Mouse (Mus musculus): ENCODE measurements around the gene Zfp706. TPM values are rescaled to one million over a fixed set of nuclear protein-coding genes. Genes with fewer than 3 reads are reported as not detected.

Gene Zfp706
- polyA plus RNA-seq, 1 experiment from 2014 or later: 353 TPM

DNA sequence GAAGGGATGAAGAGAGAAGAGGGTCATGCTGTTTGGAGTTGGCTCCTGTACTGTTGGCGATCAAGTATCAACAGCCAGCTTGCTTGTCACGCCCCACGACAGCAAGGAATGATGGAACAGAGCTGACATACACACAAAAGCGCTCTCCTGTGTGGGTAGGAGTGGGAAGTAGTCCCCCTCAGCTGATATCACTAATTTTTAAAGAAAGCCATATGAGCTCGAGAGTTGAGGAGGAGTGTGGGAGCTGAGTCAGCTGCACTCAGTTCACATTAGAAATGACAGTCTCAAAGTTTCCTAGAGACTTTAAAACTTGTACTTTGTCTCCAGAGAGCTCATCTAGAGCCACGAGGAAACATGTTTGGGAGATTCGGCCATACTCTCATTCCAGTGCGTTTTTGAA lies 29.8 kb downstream of the Zfp706 start:
- WGBS: 86% methylated on average over 8 of the region's 8 CpGs
- H3K4me1 ChIP-seq (ENCODE audit: control insufficient read depth, insufficient read depth, low read length): peaks cover 11% of the 10 kb centered on the region
- H3K27ac ChIP-seq (ENCODE audit: low read depth, low read length): no peak overlapping the region
- H3K4me2 ChIP-seq (ENCODE audit: low read length): no peak overlapping the region
- H3K4me3 ChIP-seq (ENCODE audit: low read depth, low read length): no peak overlapping the region
- DNase-seq (ENCODE audit: low spot score) (no peak), ATAC-seq (no peak)
- H3K9ac ChIP-seq (ENCODE audit: low read length): no peak overlapping the region
- no peaks in the 10 kb centered on the region for H3K9me3 ChIP-seq (replicated peaks; ENCODE audit: control insufficient read depth, low read length)
- H3K36me3 ChIP-seq (ENCODE audit: control insufficient read depth, insufficient read depth, low read length): no peaks in the 10 kb centered on the region
- no peaks in the 10 kb centered on the region for H3K27me3 ChIP-seq (replicated peaks; ENCODE audit: control insufficient read depth, insufficient read depth, low read length)

DNA sequence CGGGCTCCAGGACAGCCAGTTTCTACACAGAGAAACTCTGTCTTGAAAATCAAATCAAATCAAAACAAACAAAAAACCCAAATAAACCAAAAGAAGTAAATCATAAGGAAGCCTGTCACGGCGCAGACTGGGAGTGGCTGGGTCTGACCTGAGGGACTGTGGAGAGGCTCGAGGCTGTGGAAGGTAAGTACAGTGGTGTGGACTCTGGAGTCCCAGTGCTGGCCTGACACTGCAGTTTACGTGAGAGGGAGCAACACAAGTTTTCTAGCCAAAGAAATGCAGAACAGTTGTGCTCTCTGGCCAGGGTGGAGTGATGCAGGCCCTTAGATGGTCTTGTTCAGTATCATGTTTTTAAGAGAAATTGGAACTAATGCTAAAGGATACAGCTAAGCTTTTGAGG lies 31.9 kb downstream of the Zfp706 start:
- Histone ChIP-seq H3K9ac (ENCODE audit: low read length) (no peak overlapping the region), H3K27ac (ENCODE audit: low read depth, low read length) (no peak overlapping the region), H3K36me3 (ENCODE audit: control insufficient read depth, insufficient read depth, low read length) (no peaks in the 10 kb centered on the region), H3K9me3 (replicated peaks; ENCODE audit: control insufficient read depth, low read length) (no peaks in the 10 kb centered on the region), H3K4me2 (ENCODE audit: low read length) (no peak overlapping the region), H3K27me3 (replicated peaks; ENCODE audit: control insufficient read depth, insufficient read depth, low read length) (no peaks in the 10 kb centered on the region), H3K4me1 (ENCODE audit: control insufficient read depth, insufficient read depth, low read length) (peaks cover 11% of the 10 kb centered on the region), H3K4me3 (ENCODE audit: low read depth, low read length) (no peak overlapping the region)
- no peak for ATAC-seq
- WGBS: 85% methylated on average over 5 of the region's 5 CpGs
- DNase-seq (ENCODE audit: low spot score): no peak

GRCm38 (mm10) chr15:36975256-36975620 lies 32.3 kb downstream of the Zfp706 start:
- Histone ChIP-seq H3K27me3 (replicated peaks; ENCODE audit: control insufficient read depth, insufficient read depth, low read length) (no peaks in the 10 kb centered on the region), H3K4me1 (ENCODE audit: control insufficient read depth, insufficient read depth, low read length) (peaks cover 9% of the 10 kb centered on the region), H3K27ac (ENCODE audit: low read depth, low read length) (no peak overlapping the region), H3K36me3 (ENCODE audit: control insufficient read depth, insufficient read depth, low read length) (no peaks in the 10 kb centered on the region), H3K4me2 (ENCODE audit: low read length) (no peak overlapping the region), H3K4me3 (ENCODE audit: low read depth, low read length) (no peak overlapping the region), H3K9me3 (replicated peaks; ENCODE audit: control insufficient read depth, low read length) (no peaks in the 10 kb centered on the region), H3K9ac (ENCODE audit: low read length) (no peak overlapping the region)
- WGBS: 84% methylated on average over 2 of the region's 2 CpGs
- ATAC-seq (no peak), DNase-seq (ENCODE audit: low spot score) (no peak)

DNA sequence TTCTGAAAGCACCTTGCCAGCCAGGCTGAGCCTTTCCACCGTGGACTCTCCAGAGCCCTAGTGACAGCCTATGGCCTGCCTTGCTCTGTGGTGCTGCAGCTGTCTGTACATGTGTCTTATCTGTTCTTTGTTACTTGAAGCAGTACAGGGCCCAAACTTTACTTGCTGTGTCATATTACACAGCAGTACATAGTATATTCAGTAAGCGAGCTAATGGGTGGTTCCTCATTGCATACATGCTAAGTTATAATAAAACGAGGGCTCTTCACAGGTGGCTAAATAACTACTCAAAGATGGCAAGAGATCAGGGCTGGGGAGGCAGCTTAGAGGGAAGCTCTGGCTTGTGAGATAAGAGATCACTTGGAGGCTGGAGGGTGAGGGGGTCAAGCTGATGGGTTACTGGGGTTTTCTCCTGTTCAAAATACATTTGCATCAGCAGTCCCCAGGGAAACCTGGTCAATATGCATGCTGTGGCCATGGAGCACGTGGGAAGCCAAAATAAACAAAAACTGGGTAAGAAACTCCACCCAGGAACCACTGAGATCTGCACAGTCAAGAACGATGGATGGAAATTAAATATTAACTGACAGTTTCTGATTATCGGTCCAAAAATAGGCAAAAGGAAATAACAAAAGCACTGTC lies 32.8 kb downstream of the Zfp706 start:
- Histone ChIP-seq H3K4me2 (ENCODE audit: low read length) (no peak overlapping the region), H3K4me3 (ENCODE audit: low read depth, low read length) (no peak overlapping the region), H3K27ac (ENCODE audit: low read depth, low read length) (no peak overlapping the region), H3K4me1 (ENCODE audit: control insufficient read depth, insufficient read depth, low read length) (peaks cover 5% of the 10 kb centered on the region; the same call in 1 of the 2 replicates), H3K9me3 (replicated peaks; ENCODE audit: control insufficient read depth, low read length) (no peaks in the 10 kb centered on the region), H3K36me3 (ENCODE audit: control insufficient read depth, insufficient read depth, low read length) (no peaks in the 10 kb centered on the region), H3K27me3 (replicated peaks; ENCODE audit: control insufficient read depth, insufficient read depth, low read length) (no peaks in the 10 kb centered on the region), H3K9ac (ENCODE audit: low read length) (no peak overlapping the region)
- DNase-seq (ENCODE audit: low spot score) (no peak), ATAC-seq (no peak)
- 73% methylated on average over 6 of the region's 6 CpGs for WGBS

DNA sequence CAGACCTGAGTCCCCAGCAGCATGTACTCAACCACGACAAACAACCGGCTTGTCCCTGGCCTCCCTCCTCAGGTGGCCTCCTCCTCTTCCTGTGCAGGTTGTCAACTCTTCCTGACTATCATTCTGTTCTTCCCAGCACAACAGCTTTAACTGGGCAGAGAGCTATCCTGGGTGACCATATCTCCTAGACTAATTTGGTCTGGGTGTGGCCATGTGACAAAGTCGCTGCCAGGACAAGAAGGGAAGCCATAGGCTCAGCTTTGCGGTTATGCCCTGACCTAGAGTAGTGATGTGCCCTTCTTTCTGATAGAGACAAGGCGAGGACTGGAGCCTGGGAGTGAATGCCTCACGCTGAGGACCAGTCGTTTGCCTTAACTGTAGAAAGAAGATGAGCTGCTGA lies 33.9 kb downstream of the Zfp706 start:
- no peaks in the 10 kb centered on the region for H3K9me3 ChIP-seq (replicated peaks; ENCODE audit: control insufficient read depth, low read length)
- H3K4me1 ChIP-seq (ENCODE audit: control insufficient read depth, insufficient read depth, low read length): peaks cover under 1% of the 10 kb centered on the region; the same call in 1 of the 2 replicates
- DNase-seq (ENCODE audit: low spot score) (no peak), ATAC-seq (no peak)
- no peak overlapping the region for H3K4me3 ChIP-seq (ENCODE audit: low read depth, low read length)
- H3K27me3 ChIP-seq (replicated peaks; ENCODE audit: control insufficient read depth, insufficient read depth, low read length): no peaks in the 10 kb centered on the region
- no peaks in the 10 kb centered on the region for H3K36me3 ChIP-seq (ENCODE audit: control insufficient read depth, insufficient read depth, low read length)
- 87% methylated on average over 7 of the region's 7 CpGs for WGBS
- H3K27ac ChIP-seq (ENCODE audit: low read depth, low read length): no peak overlapping the region
- no peak overlapping the region for H3K9ac ChIP-seq (ENCODE audit: low read length)
- no peak overlapping the region for H3K4me2 ChIP-seq (ENCODE audit: low read length)

- DNase-seq (ENCODE audit: low spot score): no peak
- Histone ChIP-seq H3K9ac (ENCODE audit: low read length) (no peak overlapping the region), H3K4me2 (ENCODE audit: low read length) (no peak overlapping the region), H3K27me3 (replicated peaks; ENCODE audit: control insufficient read depth, insufficient read depth, low read length) (no peaks in the 10 kb centered on the region), H3K27ac (ENCODE audit: low read depth, low read length) (peak overlapping the region; percentile 14; the same call in 1 of the 2 replicates), H3K36me3 (ENCODE audit: control insufficient read depth, insufficient read depth, low read length) (no peaks in the 10 kb centered on the region), H3K4me1 (ENCODE audit: control insufficient read depth, insufficient read depth, low read length) (peaks cover 2% of the 10 kb centered on the region; the same call in 1 of the 2 replicates), H3K4me3 (ENCODE audit: low read depth, low read length) (no peak overlapping the region), H3K9me3 (replicated peaks; ENCODE audit: control insufficient read depth, low read length) (no peaks in the 10 kb centered on the region)
- 87% methylated on average over 6 of the region's 6 CpGs for WGBS
- no peak for ATAC-seq
These were observed 34.3 kb downstream of the Zfp706 start for GRCm38 (mm10) chr15:36973290-36973689.

DNA sequence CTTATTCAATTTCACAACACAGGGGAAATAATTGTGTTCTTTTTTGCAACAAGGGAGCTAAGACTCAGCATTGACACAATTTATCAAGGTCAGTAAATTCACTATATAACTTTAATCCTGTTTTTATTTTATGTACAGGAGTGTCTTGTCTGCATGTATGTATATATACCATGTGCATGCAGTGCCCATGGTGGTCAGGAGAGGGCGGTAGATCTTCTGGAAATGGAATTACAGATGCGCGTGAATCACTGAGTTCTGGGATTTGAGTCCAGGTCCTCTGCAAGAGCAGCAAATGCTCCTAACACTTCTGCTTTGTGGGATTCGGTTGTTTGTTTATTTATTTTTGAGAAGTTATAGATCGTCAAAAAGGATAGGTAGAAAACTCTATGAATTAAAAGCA lies 37.8 kb downstream of the Zfp706 start:
- H3K27ac ChIP-seq (ENCODE audit: low read depth, low read length): no peak overlapping the region
- no peaks in the 10 kb centered on the region for H3K27me3 ChIP-seq (replicated peaks; ENCODE audit: control insufficient read depth, insufficient read depth, low read length)
- no peak for ATAC-seq
- no peak overlapping the region for H3K9ac ChIP-seq (ENCODE audit: low read length)
- no peak overlapping the region for H3K4me2 ChIP-seq (ENCODE audit: low read length)
- H3K4me3 ChIP-seq (ENCODE audit: low read depth, low read length): no peak overlapping the region
- H3K9me3 ChIP-seq (replicated peaks; ENCODE audit: control insufficient read depth, low read length): no peaks in the 10 kb centered on the region
- no peaks in the 10 kb centered on the region for H3K36me3 ChIP-seq (ENCODE audit: control insufficient read depth, insufficient read depth, low read length)
- no peak for DNase-seq (ENCODE audit: low spot score)
- 85% methylated on average over 5 of the region's 5 CpGs for WGBS
- peaks cover 12% of the 10 kb centered on the region for H3K4me1 ChIP-seq (ENCODE audit: control insufficient read depth, insufficient read depth, low read length)

DNA sequence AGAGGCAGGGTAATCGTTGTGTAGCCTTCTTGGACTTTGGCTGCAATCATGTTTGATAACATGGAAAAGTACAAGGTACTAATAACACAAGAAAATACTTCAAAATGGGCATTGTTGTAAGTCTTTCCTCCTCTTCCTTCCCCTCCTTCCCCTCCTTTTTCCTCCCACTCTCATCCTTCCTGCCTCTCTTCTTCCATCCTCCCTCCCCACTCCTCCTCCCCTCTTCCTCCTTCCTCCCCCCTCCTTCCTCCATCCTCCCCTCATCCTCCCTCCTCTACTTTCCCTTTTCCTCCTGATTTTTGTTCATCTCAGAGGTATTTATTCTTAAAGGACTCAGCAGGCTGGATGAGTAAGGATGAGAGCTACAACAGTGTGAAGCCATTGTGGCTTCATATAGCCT lies 39.3 kb downstream of the Zfp706 start:
- peaks cover 12% of the 10 kb centered on the region for H3K4me1 ChIP-seq (ENCODE audit: control insufficient read depth, insufficient read depth, low read length)
- 52% methylated on average over 1 of the region's 1 CpGs for WGBS
- no peaks in the 10 kb centered on the region for H3K36me3 ChIP-seq (ENCODE audit: control insufficient read depth, insufficient read depth, low read length)
- DNase-seq (ENCODE audit: low spot score) (peak; percentile 41), ATAC-seq (no peak)
- no peaks in the 10 kb centered on the region for H3K27me3 ChIP-seq (replicated peaks; ENCODE audit: control insufficient read depth, insufficient read depth, low read length)
- peak overlapping the region; percentile 53 for H3K4me2 ChIP-seq (ENCODE audit: low read length)
- no peaks in the 10 kb centered on the region for H3K9me3 ChIP-seq (replicated peaks; ENCODE audit: control insufficient read depth, low read length)
- peak overlapping the region; percentile 22 for H3K4me3 ChIP-seq (ENCODE audit: low read depth, low read length)
- H3K9ac ChIP-seq (ENCODE audit: low read length): peak overlapping the region; percentile 65
- peak overlapping the region; percentile 95 for H3K27ac ChIP-seq (ENCODE audit: low read depth, low read length)

GRCm38 (mm10) chr15:36967381-36968211 lies 40.0 kb downstream of the Zfp706 start:
- Histone ChIP-seq H3K4me2 (ENCODE audit: low read length) (peak overlapping the region; percentile 53), H3K27ac (ENCODE audit: low read depth, low read length) (peak overlapping the region; percentile 95), H3K9ac (ENCODE audit: low read length) (peak overlapping the region; percentile 65), H3K27me3 (replicated peaks; ENCODE audit: control insufficient read depth, insufficient read depth, low read length) (no peaks in the 10 kb centered on the region), H3K9me3 (replicated peaks; ENCODE audit: control insufficient read depth, low read length) (no peaks in the 10 kb centered on the region), H3K4me1 (ENCODE audit: control insufficient read depth, insufficient read depth, low read length) (peaks cover 12% of the 10 kb centered on the region), H3K4me3 (ENCODE audit: low read depth, low read length) (peak overlapping the region; percentile 22), H3K36me3 (ENCODE audit: control insufficient read depth, insufficient read depth, low read length) (no peaks in the 10 kb centered on the region)
- peak; percentile 95 for ATAC-seq
- WGBS: 12% methylated on average over 24 of the region's 24 CpGs
- DNase-seq (ENCODE audit: low spot score): peak; percentile 98
